ENCODE assay signal across 23 mouse cellular contexts in the genomic region with DNA sequence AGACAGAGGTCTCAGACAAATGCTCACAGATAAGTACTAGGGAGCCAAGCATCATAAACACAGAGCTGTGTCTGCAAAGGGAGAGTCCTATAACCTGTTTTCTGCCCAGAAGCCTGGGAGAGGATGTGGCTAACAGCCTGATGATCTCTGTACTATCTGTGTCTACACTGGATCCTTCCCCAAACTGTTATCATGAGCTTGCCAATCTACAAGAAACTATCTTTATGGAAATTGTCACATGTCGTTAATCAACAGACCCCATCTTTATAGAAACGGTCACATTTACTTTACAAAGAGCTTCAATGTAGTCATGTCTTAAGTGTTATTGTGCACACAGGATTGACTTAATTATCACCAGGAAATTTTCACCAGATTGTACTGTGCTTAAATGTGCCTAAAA. TPM values are rescaled to one million over a fixed set of nuclear protein-coding genes. Genes with fewer than 3 reads are reported as not detected.
DNase-seq lines count a peak whose midpoint lies in the region; ATAC-seq and TF ChIP-seq lines count a peak whose summit lies in the region.
"Had no signal": no experiment of that assay in that cellular context is flagged by ENCODE, and none has a peak within 500 bp of the region (broad histone marks: within the 10 kb centered on the region; RNA-seq: fewer than 3 reads in every experiment).

No protein-coding gene starts in this region.

- peak; percentile 94 to 96 for TF ChIP-seq EP300 in MEL (IDR thresholded peaks at IDR 0.05; ENCODE audit: low read depth in 1 of 2, low read length in 2 of 2)

- no peak overlapping the region for H3K4me3 ChIP-seq in MEL (ENCODE audit: control insufficient read depth in 1 of 2, insufficient read depth in 1 of 2, low read depth in 2 of 2, low read length in 2 of 2)
- no peak overlapping the region for H3K4me3 ChIP-seq in hindbrain, embryonic 11.5 days (ENCODE audit: low read depth, low read length)
- no peak overlapping the region for H3K4me3 ChIP-seq in forebrain, embryonic 16.5 days (replicated peaks; ENCODE audit: low read length)
- H3K4me3 ChIP-seq: embryonic facial prominence, embryonic 13.5 days; embryonic facial prominence, embryonic 15.5 days; erythroblast, embryonic 14.5 days; forebrain, embryonic 10.5 days; forebrain, embryonic 12.5 days had no signal

- H3K79me2 ChIP-seq in MEL (ENCODE audit: control insufficient read depth, insufficient read depth, low read length, poor library complexity), result no peaks in the 10 kb centered on the region; the same call in 1 of the 2 replicates

- no peak for TF ChIP-seq RAD21 in MEL (IDR thresholded peaks at IDR 0.05; ENCODE audit: low read depth, low read length)

- no peaks in the 10 kb centered on the region for H3K9me3 ChIP-seq in MEL (replicated peaks; ENCODE audit: insufficient read depth, low read length)
- H3K9me3 ChIP-seq in hindbrain, embryonic 11.5 days (ENCODE audit: control insufficient read depth, low read length), result no peaks in the 10 kb centered on the region
- H3K9me3 ChIP-seq in forebrain, embryonic 16.5 days (ENCODE audit: control insufficient read depth, low read length), result no peaks in the 10 kb centered on the region
- H3K9me3 ChIP-seq: embryonic facial prominence, embryonic 13.5 days; embryonic facial prominence, embryonic 15.5 days had no signal

- H3K27me3 ChIP-seq in MEL (ENCODE audit: control insufficient read depth in 1 of 2, insufficient read depth in 2 of 2, low read length in 2 of 2), result no peaks in the 10 kb centered on the region
- no peaks in the 10 kb centered on the region; the same call in 1 of the 2 replicates for H3K27me3 ChIP-seq in hindbrain, embryonic 11.5 days (ENCODE audit: control insufficient read depth, insufficient read depth, low read length)
- no peaks in the 10 kb centered on the region for H3K27me3 ChIP-seq in forebrain, embryonic 16.5 days (replicated peaks; ENCODE audit: control insufficient read depth, insufficient read depth, low read length)
- H3K27me3 ChIP-seq: embryonic facial prominence, embryonic 15.5 days had no signal

- TF ChIP-seq CTCF in MEL (IDR thresholded peaks at IDR 0.05 in 2 of 3, conservative IDR thresholded peaks at IDR 0.05 in 1 of 3; ENCODE audit: control insufficient read depth in 1 of 3, insufficient read depth in 1 of 3, low read depth in 2 of 3, low read length in 3 of 3, poor library complexity in 1 of 3, severe bottlenecking in 1 of 3), result no peak

- H3K4me2 ChIP-seq in hindbrain, embryonic 11.5 days (replicated peaks; ENCODE audit: low read depth, low read length), result no peak overlapping the region
- H3K4me2 ChIP-seq in forebrain, embryonic 16.5 days (ENCODE audit: low read length), result no peak overlapping the region
- H3K4me2 ChIP-seq: embryonic facial prominence, embryonic 13.5 days; embryonic facial prominence, embryonic 15.5 days; forebrain, embryonic 12.5 days had no signal

- peak; percentile 40 for ATAC-seq in CD4-positive, CD25-positive, alpha-beta regulatory T cell, adult 4 months
- peak; percentile 34 for ATAC-seq in activated CD4-positive, CD25-positive, alpha-beta regulatory T cell, adult 4 months
- ATAC-seq in inflammation-experienced regulatory T-cells, adult 6 months, result peak; percentile 53
- ATAC-seq in hindbrain, embryonic 11.5 days (ENCODE audit: low FRiP score), result no peak
- ATAC-seq in forebrain, embryonic 16.5 days, result no peak
- ATAC-seq: forebrain, embryonic 14.5 days; forebrain, postnatal 0 days had no signal

- H3K36me3 ChIP-seq in MEL (ENCODE audit: control insufficient read depth in 1 of 2, insufficient read depth in 2 of 2, low read length in 2 of 2), result peaks cover 0 to 38% of the 10 kb centered on the region in 2 experiments; a peak in 2 of 4 replicates
- no peaks in the 10 kb centered on the region for H3K36me3 ChIP-seq in hindbrain, embryonic 11.5 days (ENCODE audit: control insufficient read depth, insufficient read depth, low read length)
- H3K36me3 ChIP-seq in forebrain, embryonic 16.5 days (ENCODE audit: control insufficient read depth, insufficient read depth), result no peaks in the 10 kb centered on the region
- H3K36me3 ChIP-seq: embryonic facial prominence, embryonic 13.5 days; embryonic facial prominence, embryonic 15.5 days; forebrain, embryonic 10.5 days; forebrain, embryonic 12.5 days had no signal

- peak; percentile 63 for DNase-seq in MEL (ENCODE audit: low read depth, low spot score)
- no peak for DNase-seq in gastrocnemius, postnatal 4 days (ENCODE audit: low spot score in 2 of 2)
- no peak for DNase-seq in embryo, embryonic 9.5 days (ENCODE audit: extremely low spot score)
- no peak for DNase-seq in hindbrain, embryonic 11.5 days (ENCODE audit: low spot score)
- DNase-seq: adrenal gland, adult 2 months; adrenal gland, postnatal 10 days; adrenal gland, postnatal 25 days; cerebellum, adult 11 months; cerebellum, adult 18-20 months; cerebellum, adult 8-10 months; cerebellum, postnatal 10 days; cerebellum, postnatal 25 days; forebrain, postnatal 0 days had no signal

- H3K9ac ChIP-seq in MEL (ENCODE audit: control insufficient read depth, low read depth, low read length, poor library complexity, severe bottlenecking), result peak overlapping the region; percentile 36
- no peak overlapping the region for H3K9ac ChIP-seq in hindbrain, embryonic 11.5 days (ENCODE audit: low read depth, low read length)
- no peak overlapping the region for H3K9ac ChIP-seq in forebrain, embryonic 16.5 days (replicated peaks; ENCODE audit: low read depth, low read length)
- H3K9ac ChIP-seq: embryonic facial prominence, embryonic 13.5 days; embryonic facial prominence, embryonic 15.5 days; forebrain, embryonic 12.5 days; forebrain, postnatal 0 days had no signal

- H3K27ac ChIP-seq in MEL (ENCODE audit: control insufficient read depth, low read depth, low read length), result peak overlapping the region; percentile 98
- no peak overlapping the region for H3K27ac ChIP-seq in hindbrain, embryonic 11.5 days (ENCODE audit: low read depth, low read length)
- H3K27ac ChIP-seq in forebrain, embryonic 16.5 days (ENCODE audit: low read length), result no peak overlapping the region
- H3K27ac ChIP-seq: embryonic facial prominence, embryonic 13.5 days; embryonic facial prominence, embryonic 15.5 days; forebrain, embryonic 10.5 days; forebrain, embryonic 12.5 days had no signal

- WGBS in hindbrain, embryonic 11.5 days, result 92% methylated on average over 2 of the region's 2 CpGs
- 74% methylated on average over 2 of the region's 2 CpGs for WGBS in forebrain, embryonic 16.5 days

- no peak for TF ChIP-seq POLR2A in MEL (IDR thresholded peaks at IDR 0.05; ENCODE audit: control insufficient read depth in 1 of 2, insufficient read depth in 1 of 2, low read depth in 1 of 2, low read length in 2 of 2, poor library complexity in 1 of 2)

- peaks cover 23 to 64% of the 10 kb centered on the region in 2 experiments for H3K4me1 ChIP-seq in MEL (ENCODE audit: control insufficient read depth in 1 of 2, insufficient read depth in 2 of 2, low read length in 2 of 2)
- no peaks in the 10 kb centered on the region for H3K4me1 ChIP-seq in hindbrain, embryonic 11.5 days (replicated peaks; ENCODE audit: control insufficient read depth, insufficient read depth, low read length)
- H3K4me1 ChIP-seq in forebrain, embryonic 16.5 days (replicated peaks; ENCODE audit: control insufficient read depth, insufficient read depth, low read length), result peaks cover 7% of the 10 kb centered on the region

TF ChIP-seq in MEL, 35 proteins besides CTCF, POLR2A, EP300 and RAD21 (continues in another document):
- TF ChIP-seq CHD2 (IDR thresholded peaks at IDR 0.05; ENCODE audit: low read length) (no peak), SIN3A (IDR thresholded peaks at IDR 0.05; ENCODE audit: low read length) (peak; percentile 94), ELF1 (IDR thresholded peaks at IDR 0.05; ENCODE audit: low read depth, low read length) (0 out of 2 replicates have a peak, but pooled peaks have one; percentile 26), TCF12 (IDR thresholded peaks at IDR 0.05; ENCODE audit: low read depth, low read length) (peak; percentile 92), MAFK (IDR thresholded peaks at IDR 0.05; ENCODE audit: borderline replicate concordance, low read depth, low read length) (peak; percentile 56; the same call in 1 of the 2 replicates), CHD1 (IDR thresholded peaks at IDR 0.05; ENCODE audit: low read depth, low read length) (no peak), MYC (IDR thresholded peaks at IDR 0.05; ENCODE audit: low read depth, low read length) (peak; percentile 72; the same call in 1 of the 2 replicates), E2F4 (IDR thresholded peaks at IDR 0.05; ENCODE audit: borderline replicate concordance, low read depth, low read length) (no peak), ZKSCAN1 (IDR thresholded peaks at IDR 0.05; ENCODE audit: low read depth, low read length) (no peak), GATA1 (IDR thresholded peaks at IDR 0.05; ENCODE audit: low read depth, low read length) (peak; percentile 94), MAX (IDR thresholded peaks at IDR 0.05; ENCODE audit: low read length) (peak; percentile 75), NELFE (IDR thresholded peaks at IDR 0.05; ENCODE audit: low read depth, low read length) (no peak)

RNA-seq across cellular contexts. Expression of gene Adgre5, which starts 29.5 kb away (rescaled TPM):
- polyA plus RNA-seq in CD4-positive, CD25-positive, alpha-beta regulatory T cell, adult 4 months (2017; shearing (Covaris generic)), result 100 to 1,000 TPM; 199 to 267 TPM
- total RNA-seq in MEL (2012; rRNA removed), result 16.1 and 18.5 TPM in 2 replicates
- 10 to 100 TPM in 1 of 2 experiments, not detected in 1; 21.4 TPM for polyA plus RNA-seq in MEL (2012; ENCODE audit: insufficient read depth in 1 of 2, insufficient read length in 2 of 2, low read depth in 1 of 2, low replicate concordance in 2 of 2, missing spikeins in 1 of 2)
- polyA plus RNA-seq in activated CD4-positive, CD25-positive, alpha-beta regulatory T cell, adult 4 months (2017; shearing (Covaris generic)), result 100 to 1,000 TPM; 167 to 170 TPM
- polyA plus RNA-seq in inflammation-experienced regulatory T-cells, adult 6 months (2017; shearing (Covaris generic)), result 100 to 1,000 TPM; 177 to 212 (median 210) TPM
- 10 to 100 TPM; 82.7 to 83.4 TPM for total RNA-seq in gastrocnemius, postnatal 4 days (2021)
- 13.0 and 13.8 TPM in 2 replicates for polyA plus RNA-seq in hindbrain, embryonic 11.5 days (2014; fragmentation: Nextera tagmentation; extraction: Ambion mirVana)
- polyA plus RNA-seq in forebrain, embryonic 16.5 days (2015; fragmentation: Nextera tagmentation; extraction: Ambion mirVana), result 8.1 and 10.8 TPM in 2 replicates

RNA-seq across cellular contexts. Expression of gene Ddx39, which starts 55.7 kb away (rescaled TPM):
- polyA plus RNA-seq in CD4-positive, CD25-positive, alpha-beta regulatory T cell, adult 4 months (2017; shearing (Covaris generic)), result 100 to 1,000 TPM; 153 to 208 TPM
- 279 and 361 TPM in 2 replicates for total RNA-seq in MEL (2012; rRNA removed)
- polyA plus RNA-seq in MEL (2012; ENCODE audit: insufficient read depth in 1 of 2, insufficient read length in 2 of 2, low read depth in 1 of 2, low replicate concordance in 2 of 2, missing spikeins in 1 of 2), result 100 to 1,000 TPM; 272 to 304 TPM
- polyA plus RNA-seq in activated CD4-positive, CD25-positive, alpha-beta regulatory T cell, adult 4 months (2017; shearing (Covaris generic)), result 100 to 1,000 TPM; 164 to 195 TPM
- polyA plus RNA-seq in inflammation-experienced regulatory T-cells, adult 6 months (2017; shearing (Covaris generic)), result 100 to 1,000 TPM; 166 to 211 (median 167) TPM
- total RNA-seq in gastrocnemius, postnatal 4 days (2021), result 10 to 100 TPM; 26.1 to 27.5 TPM
- 187 and 205 TPM in 2 replicates for polyA plus RNA-seq in hindbrain, embryonic 11.5 days (2014; fragmentation: Nextera tagmentation; extraction: Ambion mirVana)
- 116 TPM in 2 replicates for polyA plus RNA-seq in forebrain, embryonic 16.5 days (2015; fragmentation: Nextera tagmentation; extraction: Ambion mirVana)

Comparison
In these comparisons a context has a peak if more than half of its experiments do, and no peak if none do; other contexts are left out.
1. ATAC-seq: peak in CD4-positive, CD25-positive, alpha-beta regulatory T cell, adult 4 months (single experiment), activated CD4-positive, CD25-positive, alpha-beta regulatory T cell, adult 4 months (single experiment) and inflammation-experienced regulatory T-cells, adult 6 months (single experiment); none in hindbrain, embryonic 11.5 days (single experiment) and forebrain, embryonic 16.5 days (single experiment).